Mouse (Mus musculus) lung, adult 2 months (tissue): Measurements from ENCODE around the gene Kansl1. TPM values are rescaled to one million over a fixed set of nuclear protein-coding genes. Genes with fewer than 3 reads are reported as not detected.

Experiments used
- DNase-seq: peaks from one replicate; pipeline ENCODE4 v3.0.0; 2022
- H3K4me1 ChIP-seq: fragments of 200-500 bp; 2 replicates; pipeline ENCODE4 v1.6.1; 2011; ENCODE audit warnings: low read length; ENCODE audit not compliant: control insufficient read depth, insufficient read depth
- H3K4me3 ChIP-seq: fragments of 200-500 bp; replicated peaks from 2 replicates; pipeline ENCODE3; 2011; ENCODE audit warnings: low read depth, mild to moderate bottlenecking, control low read depth, low read length; ENCODE audit errors: extremely low read depth
- CTCF ChIP-seq: fragments of 200-500 bp; IDR thresholded peaks from 2 replicates; pipeline ENCODE4 v1.5.1; 2011; ENCODE audit warnings: mild to moderate bottlenecking, low read length, control low read depth; ENCODE audit not compliant: insufficient read depth
- POLR2A ChIP-seq: fragments of 200-500 bp; IDR thresholded peaks from 2 replicates; pipeline ENCODE4 v1.6.1; 2011; ENCODE audit warnings: low read depth, mild to moderate bottlenecking, control low read depth, low read length, borderline replicate concordance; ENCODE audit errors: extremely low read depth
- WGBS: fragments of 180-500 bp; shearing (Covaris S2); methylation state at CpG from one replicate; pipeline ENCODE4 v1.1.7; 2018; 5-methylcytosine and 5-hydroxymethylcytosine counted together
- polyA plus RNA-seq: library from polyadenylated mRNA; depleted of rRNA; stranded (reverse); fragments of >200 nt; gene quantifications from 2 replicates; pipeline ENCODE4 v1.2.3, GENCODE M21; 2012

The Kansl1 gene
- polyA plus RNA-seq, 1 experiment: 86.2 TPM

DNA sequence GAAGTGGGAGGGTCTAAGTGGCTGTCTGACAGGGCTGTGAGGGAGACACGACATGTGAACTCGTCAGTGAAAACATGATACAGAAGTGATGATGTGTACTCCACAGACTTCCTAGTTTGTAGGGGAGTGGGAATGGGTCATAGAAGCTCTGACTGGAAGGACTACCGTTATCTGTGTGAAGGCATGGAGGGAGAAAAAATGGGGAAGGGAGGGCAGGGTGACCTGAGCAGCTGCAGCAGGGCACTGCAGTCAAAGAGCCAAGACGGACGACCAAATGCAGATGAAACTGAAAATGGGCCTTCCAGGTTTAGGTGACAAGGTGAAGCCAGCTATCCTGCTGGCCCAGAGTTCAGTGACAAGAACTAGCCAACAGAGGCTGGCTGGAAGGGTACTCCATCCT lies 134.5 kb downstream of the Kansl1 start:
- no peak overlapping the region for H3K4me3 ChIP-seq
- no peaks in the 10 kb centered on the region for H3K4me1 ChIP-seq
- WGBS: 60% methylated on average over 5 of the region's 5 CpGs
- no peak for TF ChIP-seq CTCF
- no peak for TF ChIP-seq POLR2A
- DNase-seq: no peak

DNA sequence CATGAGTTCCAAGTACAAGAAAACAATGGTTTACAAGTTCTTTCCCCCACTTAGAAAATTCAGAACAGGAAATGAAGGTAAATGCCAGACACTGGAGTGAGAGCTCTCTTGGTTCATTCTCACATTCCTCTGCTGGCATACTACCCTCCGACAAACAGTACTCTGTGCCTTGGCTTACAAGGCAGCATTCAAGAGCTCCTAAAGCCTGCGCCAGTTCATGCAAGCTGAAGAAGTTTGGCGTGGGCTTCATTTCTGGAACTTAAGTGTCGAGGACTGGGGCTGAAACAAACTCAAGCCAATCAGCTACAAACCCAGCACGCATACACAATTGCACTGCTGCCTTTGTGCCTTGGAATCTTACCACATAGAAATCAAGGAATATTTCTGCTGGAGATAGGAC lies 136.6 kb downstream of the Kansl1 start:
- no peak for DNase-seq
- H3K4me1 ChIP-seq: no peaks in the 10 kb centered on the region
- WGBS: 60% methylated on average over 5 of the region's 5 CpGs
- no peak for TF ChIP-seq POLR2A
- TF ChIP-seq CTCF: no peak
- H3K4me3 ChIP-seq: no peak overlapping the region

DNA sequence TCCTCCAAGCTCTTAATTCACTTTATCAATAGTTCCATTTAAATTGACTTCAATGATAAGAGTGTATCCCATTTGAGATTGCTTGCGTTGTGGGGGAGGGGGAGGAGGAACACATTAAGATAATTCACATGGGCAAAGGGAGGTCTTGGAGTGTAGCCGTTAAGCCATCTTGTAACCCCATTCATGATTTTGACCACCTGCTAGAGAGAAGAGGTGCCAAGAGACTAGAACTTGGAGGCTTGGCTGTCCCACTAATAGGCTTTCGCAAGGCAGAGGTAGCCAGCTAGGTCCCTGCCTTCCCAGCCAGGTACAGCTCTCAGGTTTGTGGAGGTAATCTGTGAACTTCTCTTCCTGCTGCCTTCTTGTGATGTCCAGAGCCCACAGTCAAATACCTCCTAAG lies 137.5 kb downstream of the Kansl1 start:
- WGBS: 80% methylated on average over 3 of the region's 3 CpGs
- H3K4me1 ChIP-seq: no peaks in the 10 kb centered on the region
- TF ChIP-seq CTCF (no peak), POLR2A (no peak)
- no peak for DNase-seq
- no peak overlapping the region for H3K4me3 ChIP-seq

DNA sequence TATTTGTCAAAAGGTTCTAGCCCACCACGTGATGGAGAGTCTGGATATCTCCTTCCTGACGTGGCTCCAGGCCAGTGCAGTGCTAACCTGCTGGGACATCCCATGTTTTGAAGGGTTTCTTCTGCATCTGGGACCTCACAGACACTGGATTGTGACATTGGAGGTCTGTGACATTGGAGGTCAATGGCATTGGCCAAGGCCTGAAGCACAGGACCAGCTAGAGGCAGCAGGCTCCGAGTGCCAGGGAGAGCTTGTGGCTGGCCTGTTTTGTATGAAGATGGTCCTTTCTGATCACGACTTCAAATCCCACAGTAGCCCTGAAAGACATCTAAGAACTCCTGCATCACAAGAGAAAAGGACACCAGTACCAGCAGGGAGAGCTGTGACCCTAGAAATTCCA lies 138.5 kb downstream of the Kansl1 start:
- Histone ChIP-seq H3K4me1 (no peaks in the 10 kb centered on the region), H3K4me3 (no peak overlapping the region)
- DNase-seq: no peak
- TF ChIP-seq CTCF: no peak
- TF ChIP-seq POLR2A: no peak
- WGBS: 78% methylated on average over 4 of the region's 4 CpGs

DNA sequence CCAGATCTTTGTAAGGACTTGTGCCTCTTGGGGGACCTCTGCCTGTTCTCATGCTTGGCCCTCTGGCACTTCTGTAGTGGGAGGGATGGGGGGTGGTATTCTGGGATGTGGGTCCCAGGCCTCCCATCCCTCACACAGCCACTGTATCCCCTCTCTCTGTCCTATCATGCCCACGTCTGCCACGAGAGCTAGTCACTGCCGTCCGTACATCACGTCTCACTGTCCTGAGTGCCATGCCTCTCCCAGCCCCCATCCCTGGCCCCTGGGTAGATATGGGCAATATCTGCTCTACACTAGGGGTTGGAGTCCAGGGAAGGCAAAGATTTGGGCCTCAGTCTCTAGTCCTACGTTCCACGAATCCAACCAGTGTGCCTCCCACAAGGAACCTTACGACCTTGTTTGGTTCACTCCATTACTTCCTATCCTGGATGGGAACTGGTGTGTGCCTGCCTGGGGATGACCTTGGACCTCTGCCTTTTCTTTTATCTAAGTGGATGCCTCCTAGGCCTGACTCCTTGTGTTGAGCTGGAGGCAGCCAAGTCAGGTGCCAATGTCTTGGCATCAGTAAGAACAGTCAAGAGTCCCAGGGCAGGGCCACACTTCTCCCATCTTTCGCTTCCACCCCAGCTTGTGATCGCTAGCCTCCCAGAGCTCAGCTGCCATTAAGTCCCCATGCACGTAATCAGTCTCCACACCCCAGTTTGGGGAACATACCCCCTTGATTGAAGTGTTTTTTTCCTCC lies 139.3 kb downstream of the Kansl1 start:
- TF ChIP-seq POLR2A (no peak), CTCF (no peak)
- no peak overlapping the region for H3K4me3 ChIP-seq
- WGBS: 75% methylated on average over 11 of the region's 11 CpGs
- no peak for DNase-seq
- H3K4me1 ChIP-seq: no peaks in the 10 kb centered on the region

DNA sequence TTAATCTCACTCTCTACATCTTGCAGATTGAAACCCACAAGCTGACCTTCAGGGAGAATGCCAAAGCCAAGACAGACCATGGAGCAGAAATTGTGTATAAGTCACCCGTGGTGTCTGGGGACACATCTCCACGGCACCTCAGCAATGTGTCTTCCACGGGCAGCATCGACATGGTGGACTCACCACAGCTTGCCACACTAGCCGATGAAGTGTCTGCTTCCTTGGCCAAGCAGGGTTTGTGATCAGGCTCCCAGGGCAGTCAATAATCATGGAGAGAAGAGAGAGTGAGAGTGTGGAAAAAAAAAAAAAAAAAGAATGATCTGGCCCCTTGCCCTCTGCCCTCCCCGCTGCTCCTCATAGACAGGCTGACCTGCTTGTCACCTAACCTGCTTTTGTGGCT lies 140.7 kb downstream of the Kansl1 start:
- no peak for TF ChIP-seq CTCF
- TF ChIP-seq POLR2A: no peak
- WGBS: 73% methylated on average over 6 of the region's 6 CpGs
- H3K4me1 ChIP-seq: no peaks in the 10 kb centered on the region
- DNase-seq: no peak
- no peak overlapping the region for H3K4me3 ChIP-seq

DNA sequence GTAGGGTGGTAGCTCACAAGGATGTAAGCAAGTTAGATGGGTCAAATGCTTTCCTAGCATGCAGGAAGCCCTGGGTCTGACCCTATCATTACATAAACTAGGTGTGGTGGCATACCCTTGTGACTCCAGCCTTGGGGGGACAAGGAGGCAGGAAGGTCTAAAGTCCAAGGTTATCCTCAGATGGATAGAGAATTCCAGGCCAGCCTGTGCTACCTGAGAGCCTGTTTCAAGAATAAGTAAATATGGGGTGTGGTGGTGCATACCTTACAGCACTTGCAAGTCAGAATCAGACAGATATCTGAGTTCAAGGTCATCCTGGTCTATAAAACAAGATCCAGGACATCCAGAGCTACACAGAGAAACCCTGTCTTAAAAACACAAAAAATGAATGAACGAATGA lies 141.2 kb downstream of the Kansl1 start:
- H3K4me1 ChIP-seq: no peaks in the 10 kb centered on the region
- TF ChIP-seq POLR2A: no peak
- TF ChIP-seq CTCF: no peak
- DNase-seq: no peak
- H3K4me3 ChIP-seq: no peak overlapping the region
- 100% methylated on average over 1 of the region's 1 CpGs for WGBS

DNA sequence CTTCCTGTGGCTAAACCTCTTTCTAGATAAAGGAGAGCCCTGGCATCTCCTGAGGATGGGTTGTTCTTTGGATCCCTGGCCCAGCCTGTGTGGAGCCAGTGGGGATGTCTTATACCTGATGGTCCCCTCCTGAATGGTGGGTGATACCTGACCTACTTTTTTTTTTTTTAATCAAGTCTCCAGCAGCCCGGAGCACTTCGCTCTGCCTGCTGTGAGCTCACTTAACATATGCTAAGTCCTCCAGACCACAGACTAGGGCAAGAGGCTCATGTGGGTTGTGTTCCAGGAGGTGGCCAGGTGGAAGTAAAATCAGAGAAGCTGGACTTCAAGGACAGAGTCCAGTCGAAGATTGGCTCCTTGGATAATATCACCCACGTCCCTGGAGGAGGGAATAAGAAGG lies 146.5 kb downstream of the Kansl1 start:
- Histone ChIP-seq H3K4me1 (peaks cover 7% of the 10 kb centered on the region; the same call in 1 of the 2 replicates), H3K4me3 (no peak overlapping the region)
- no peak for DNase-seq
- TF ChIP-seq CTCF: no peak
- TF ChIP-seq POLR2A: no peak
- WGBS: 47% methylated on average over 4 of the region's 4 CpGs

DNA sequence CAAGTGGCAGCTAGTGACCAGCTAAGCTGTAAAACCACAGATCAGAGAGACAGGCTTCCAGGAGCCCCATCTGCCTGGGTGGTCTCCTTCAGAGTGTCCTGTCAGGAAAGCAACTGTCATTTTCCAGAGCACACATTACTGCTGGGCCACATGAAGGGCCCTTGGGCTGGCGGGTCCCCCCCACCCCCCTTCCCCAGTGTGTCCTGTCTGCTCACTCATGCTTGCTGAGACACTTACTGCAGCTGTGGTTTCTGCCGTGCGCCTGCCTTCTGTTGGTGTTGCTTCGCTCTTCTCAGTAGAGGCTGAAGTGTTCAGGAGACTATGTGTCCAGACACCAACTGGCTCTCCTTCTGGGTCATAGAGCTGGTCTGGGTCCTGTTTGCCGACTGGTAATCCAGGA lies 148.2 kb downstream of the Kansl1 start:
- TF ChIP-seq POLR2A (no peak), CTCF (no peak)
- WGBS: 67% methylated on average over 5 of the region's 5 CpGs
- Histone ChIP-seq H3K4me3 (no peak overlapping the region), H3K4me1 (peaks cover 13% of the 10 kb centered on the region)
- no peak for DNase-seq
